Mouse (Mus musculus) embryonic fibroblast, embryonic 13.5 days (primary cell): Measurements from ENCODE around the gene Sdk1.

Experiments
- CTCF ChIP-seq: IDR thresholded peaks from 2 replicates; pipeline ENCODE4 v1.5.1; 2011; ENCODE audit warnings: mild to moderate bottlenecking, control low read depth, low read length, moderate library complexity, borderline replicate concordance; ENCODE audit not compliant: insufficient read depth
- POLR2A ChIP-seq: IDR thresholded peaks from 2 replicates; pipeline ENCODE4 v1.6.1; 2011; ENCODE audit warnings: low read depth, mild to moderate bottlenecking, control low read depth, low read length, moderate library complexity

- TF ChIP-seq POLR2A (no peak), CTCF (no peak)
Measured at GRCm38 (mm10) chr5:142074561-142075500, 833.5 kb downstream of the Sdk1 start.
